Mouse (Mus musculus) 416B (cell line): ENCODE measurements around the gene Tnr.
"Not testable (repeated sequence)": the region's sequence is repeated elsewhere in the genome, so short reads cannot be mapped to it uniquely, and the experiment has no call there.

ENCODE experiments used
- DNase-seq: peaks from one replicate; pipeline ENCODE4 v3.0.0; 2011; ENCODE audit warnings: low read depth

Tnr gene

DNA sequence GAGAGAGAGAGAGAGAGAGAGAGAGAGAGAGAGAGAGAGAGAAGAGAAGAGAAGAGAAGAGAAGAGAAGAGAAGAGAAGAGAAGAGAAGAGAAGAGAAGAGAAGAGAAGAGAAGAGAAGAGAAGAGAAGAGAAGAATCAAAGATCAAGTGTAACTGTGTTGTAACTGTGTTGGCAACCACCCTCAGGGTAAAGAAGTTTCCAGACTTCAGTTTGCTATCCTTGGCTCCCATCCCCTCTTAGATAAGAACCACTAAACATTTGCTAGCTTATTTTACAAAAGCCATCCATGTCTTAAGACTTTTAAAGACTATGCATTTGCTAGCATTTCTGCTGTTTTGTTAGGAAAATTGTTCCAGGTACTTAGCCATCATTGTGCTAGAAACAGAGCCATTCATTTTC lies 442.7 kb downstream of the Tnr start:
- DNase-seq: not testable (repeated sequence)

DNA sequence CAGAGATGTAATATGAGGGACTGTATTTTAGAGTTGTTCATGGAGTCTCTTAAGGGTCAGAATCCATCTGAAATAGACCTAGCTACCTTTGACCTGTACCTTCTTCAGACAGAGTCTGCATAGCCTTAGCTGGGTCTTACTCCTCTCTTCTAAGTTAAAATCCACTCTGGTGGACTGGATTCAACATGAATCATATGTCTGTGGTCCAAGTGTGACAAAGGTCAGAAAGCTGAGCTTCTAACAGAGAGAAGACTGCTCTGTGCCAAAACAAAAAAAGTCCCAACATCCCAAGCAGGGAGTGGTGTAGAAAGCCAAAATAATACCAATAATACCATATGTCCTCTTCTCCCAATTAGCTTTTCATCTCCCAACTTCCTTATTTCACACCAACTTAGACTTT lies 444.8 kb downstream of the Tnr start:
- no peak for DNase-seq

DNA sequence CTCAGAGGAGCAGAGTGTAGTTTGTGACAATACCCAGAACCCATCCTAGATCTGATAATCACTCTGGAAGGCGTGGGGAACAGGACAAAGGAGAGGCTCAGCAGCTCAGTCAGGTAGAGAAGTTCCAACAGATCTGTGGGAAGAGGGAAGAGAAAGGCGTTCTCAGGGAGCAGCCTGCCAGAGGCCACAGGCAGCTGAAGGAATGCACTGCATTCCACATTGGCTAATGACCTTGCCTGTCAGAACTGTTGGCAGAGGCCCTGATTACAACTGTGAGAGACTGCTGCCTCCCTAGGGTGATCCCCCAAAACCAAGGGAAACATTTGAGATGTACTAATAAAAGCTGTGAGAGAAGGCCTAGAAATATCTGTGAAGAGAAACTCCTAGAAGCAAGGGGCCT lies 454.2 kb downstream of the Tnr start:
- no peak for DNase-seq

DNA sequence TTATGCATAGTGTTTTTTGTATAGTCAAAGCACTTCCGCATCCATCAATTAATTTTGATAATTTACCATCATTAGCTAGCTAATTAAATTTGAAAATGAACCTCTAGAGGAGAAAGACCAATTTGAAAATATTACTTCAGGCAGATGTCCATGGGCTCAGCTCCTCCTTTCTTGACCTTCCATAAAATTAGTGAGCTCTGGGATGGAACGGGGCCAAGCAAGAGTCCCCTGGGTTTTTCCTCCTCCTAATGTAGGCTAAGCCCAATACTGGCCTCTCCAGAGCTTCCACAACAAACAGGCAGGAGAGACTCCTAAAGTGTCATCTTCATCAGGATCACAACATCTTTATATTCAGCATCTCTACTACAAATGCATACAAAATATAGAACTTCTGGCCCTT lies 455.5 kb downstream of the Tnr start:
- no peak for DNase-seq

DNA sequence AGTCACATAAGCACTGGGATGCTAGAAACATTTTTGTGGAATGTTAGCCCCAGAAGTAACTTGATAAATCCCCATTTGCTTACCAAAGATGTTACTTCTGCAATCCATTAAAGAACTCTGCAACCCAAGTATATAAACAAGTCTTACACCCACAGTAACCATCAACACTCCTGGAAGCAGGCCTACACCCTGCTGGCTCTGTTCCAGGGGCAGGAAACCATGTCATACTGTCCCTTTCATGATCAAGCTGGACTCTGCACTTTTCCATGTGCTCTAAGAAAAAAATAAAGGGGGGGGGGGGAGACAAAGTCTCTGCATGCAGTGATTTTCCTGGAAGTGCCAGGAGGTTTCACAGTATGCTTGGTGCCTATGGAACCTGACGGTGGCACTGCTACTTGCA lies 456.8 kb downstream of the Tnr start:
- no peak for DNase-seq
